In the genomic region with DNA sequence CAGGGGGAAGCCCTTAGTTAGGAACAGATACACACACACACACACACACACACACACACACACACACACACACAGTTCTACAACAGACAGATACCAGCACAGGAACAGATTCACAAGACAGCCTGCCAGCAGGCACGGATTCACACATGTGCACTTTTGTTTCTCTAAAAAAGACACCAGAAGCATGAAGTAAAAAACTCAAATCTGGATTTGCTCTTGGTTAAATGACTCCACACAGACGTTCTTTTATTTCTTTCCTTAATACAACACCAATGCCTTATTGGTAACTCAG, we compare ENCODE assay signal across 15 mouse cellular contexts. TPM values are rescaled to one million over a fixed set of nuclear protein-coding genes. Genes with fewer than 3 reads are reported as not detected.
DNase-seq lines count a peak whose midpoint lies in the region.
"Had no signal": no experiment of that assay in that cellular context is flagged by ENCODE, and none has a peak within 500 bp of the region (broad histone marks: within the 10 kb centered on the region; RNA-seq: fewer than 3 reads in every experiment).

No protein-coding gene starts in this region.

- peak; percentile 14 for DNase-seq in adrenal gland, adult 2 months
- no peak for DNase-seq in adrenal gland, postnatal 4 days (ENCODE audit: low spot score in 2 of 2)
- DNase-seq in left cerebral cortex, postnatal 25 days (ENCODE audit: low spot score in 2 of 2): peak; percentile 20 to 42
- DNase-seq in left cerebral cortex, adult 11 months (ENCODE audit: low spot score): no peak
- DNase-seq in right cerebral cortex, postnatal 4 days: peak; percentile 16
- no peak for DNase-seq in right cerebral cortex, postnatal 36 days (ENCODE audit: low spot score in 2 of 2)
- DNase-seq in urinary bladder, postnatal 14 days (ENCODE audit: low spot score): no peak
- DNase-seq in T-cell, adult 2 months (ENCODE audit: low spot score): no peak
- DNase-seq: adrenal gland, adult 8-10 months; cerebellum, adult 9-10 months; gastrocnemius, postnatal 36 days; heart, postnatal 4 days; kidney, adult 11 months; liver, embryonic 13.5 days; thymus, postnatal 4 days had no signal

- intact Hi-C loops in left cerebral cortex, postnatal 25 days (cut with DNase I): no loop called here

RNA-seq across cellular contexts. Expression of a gene that starts 7.6 kb away (rescaled TPM):
- 100 to 1,000 TPM; 112 to 113 TPM for total RNA-seq in adrenal gland, adult 2 months (2021)
- 65.5 and 87.2 TPM in 2 replicates for polyA plus RNA-seq in adrenal gland, adult 2 months (2012; rRNA removed)
- total RNA-seq in adrenal gland, postnatal 4 days (2021): 10 to 100 TPM; 90.8 to 92.4 TPM
- 100 to 1,000 TPM; 255 to 267 TPM for total RNA-seq in left cerebral cortex, postnatal 25 days (2021)

RNA-seq across cellular contexts. Expression of a gene that starts 26.1 kb away (rescaled TPM):
- 100 to 1,000 TPM; 284 to 423 TPM for total RNA-seq in adrenal gland, adult 2 months (2021)
- 71.5 and 75.3 TPM in 2 replicates for polyA plus RNA-seq in adrenal gland, adult 2 months (2012; rRNA removed)
- total RNA-seq in adrenal gland, postnatal 4 days (2021): 100 to 1,000 TPM; 297 to 335 TPM
- 100 to 1,000 TPM; 397 to 417 TPM for total RNA-seq in left cerebral cortex, postnatal 25 days (2021)

Comparison
In these comparisons a context has a peak if more than half of its experiments do, and no peak if none do; other contexts are left out.
1. DNase-seq: peak in adrenal gland, adult 2 months (single experiment), left cerebral cortex, postnatal 25 days (2 of 2) and right cerebral cortex, postnatal 4 days (single experiment); none in adrenal gland, postnatal 4 days (0 of 2), left cerebral cortex, adult 11 months (single experiment), right cerebral cortex, postnatal 36 days (0 of 2), urinary bladder, postnatal 14 days (single experiment) and T-cell, adult 2 months (single experiment).